Mouse (Mus musculus) spleen, adult 2 months (tissue): Measurements from ENCODE around the gene Polg2.

ENCODE experiments used
- CTCF ChIP-seq: fragments of 200-500 bp; IDR thresholded peaks from 2 replicates; pipeline ENCODE4 v1.5.1; 2011; ENCODE audit warnings: mild to moderate bottlenecking, inconsistent platforms; ENCODE audit not compliant: insufficient read depth, insufficient read length, insufficient replicate concordance; ENCODE audit errors: extremely low read depth
- POLR2A ChIP-seq: fragments of 200-500 bp; IDR thresholded peaks from 2 replicates; pipeline ENCODE4 v1.6.1; 2011; ENCODE audit warnings: low read depth, low read length, inconsistent platforms

DNA sequence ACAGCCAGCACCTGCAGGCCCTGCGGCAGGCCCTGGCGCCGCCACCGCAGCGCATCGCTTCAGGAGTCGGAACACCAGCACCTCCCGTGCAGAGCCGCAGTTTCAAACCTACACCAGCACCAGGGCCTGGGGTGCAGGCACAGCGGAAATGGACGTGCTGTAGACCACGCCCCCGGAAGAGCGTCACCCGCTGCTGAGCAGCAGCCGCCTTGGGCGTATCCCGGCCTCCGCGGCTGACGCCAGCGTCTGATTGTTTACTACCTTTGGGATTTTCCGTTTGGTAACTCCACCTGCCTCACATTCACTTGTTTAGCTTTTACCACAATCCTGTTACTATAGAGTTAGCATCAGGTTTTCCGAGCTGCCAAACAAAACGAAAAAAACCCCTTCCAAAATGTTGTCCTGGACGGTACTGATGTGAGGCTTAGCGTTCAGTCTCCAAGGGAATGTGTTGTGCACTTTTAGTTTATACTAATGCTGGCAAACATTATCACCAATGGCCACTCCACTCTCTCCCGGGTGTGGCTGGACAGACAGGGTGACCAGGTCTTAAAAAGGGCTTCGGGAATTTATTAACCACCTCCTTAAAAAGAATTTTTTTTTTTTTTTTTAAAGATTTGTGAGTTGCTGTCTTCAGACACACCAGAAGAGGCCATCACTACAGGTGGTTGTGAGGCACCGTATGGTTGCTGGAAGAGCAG, at the start of gene Polg2:
- TF ChIP-seq CTCF (no peak), POLR2A (peak; percentile 94)
